Mouse (Mus musculus) erythroblast, adult 5-6 weeks (primary cell): ENCODE data around the gene Zp1. TPM values are rescaled to one million over a fixed set of nuclear protein-coding genes. Genes with fewer than 3 reads are reported as not detected.

Experiments used
- ATAC-seq: replicated peaks from 2 replicates; pipeline ENCODE4 v1.8.0; 2016; ENCODE audit warnings: moderate number of reproducible peaks, mild to moderate bottlenecking, moderate TSS enrichment, inconsistent platforms; ENCODE audit not compliant: poor library complexity, low FRiP score, severe bottlenecking
- total RNA-seq, 2 experiments: library from RNA; stranded (forward) in 1 of 2; stranded (reverse) in 1 of 2; fragments of 150-400 nt in 1 of 2; fragments of 200-764, 138-1000 nt in 1 of 2; gene quantifications; 2 replicates each; pipeline versions ENCODE4 v1.2.3 to v1.2.4; 2015 to 2017; ENCODE audit warnings: low replicate concordance in 2 of 2

Zp1 gene
- total RNA-seq (2015; ENCODE audit: low replicate concordance) (not detected in 2 replicates), total RNA-seq (2017; ENCODE audit: low replicate concordance) (not detected in 2 replicates)

- ATAC-seq: no peak
Measured at GRCm38 (mm10) chr19:10920532-10920931, at the start of gene Zp1. TSS of gene Zp1 (minus strand) at chr19:10920632.

- no peak for ATAC-seq
Measured at GRCm38 (mm10) chr19:10968578-10968977, 48.1 kb upstream of the Zp1 start.

- ATAC-seq: no peak
Measured at GRCm38 (mm10) chr19:10965721-10966120, 45.3 kb upstream of the Zp1 start.

- ATAC-seq: no peak
Measured at GRCm38 (mm10) chr19:10959978-10960346, 39.5 kb upstream of the Zp1 start.

GRCm38 (mm10) chr19:10959085-10959977 is 38.9 kb upstream of the Zp1 start:
- ATAC-seq: peak; percentile 74; the same call in 1 of the 2 replicates

GRCm38 (mm10) chr19:10952021-10952939 is 31.8 kb upstream of the Zp1 start:
- no peak for ATAC-seq

GRCm38 (mm10) chr19:10949558-10949957 is 29.1 kb upstream of the Zp1 start:
- no peak for ATAC-seq

GRCm38 (mm10) chr19:10949112-10949511 is 28.7 kb upstream of the Zp1 start, which contains the start of gene Ccdc86:
TSS of gene Ccdc86 (minus strand) at chr19:10949266.
- ATAC-seq: peak; percentile 98

GRCm38 (mm10) chr19:10948416-10948815 is 28.0 kb upstream of the Zp1 start:
- ATAC-seq: peak; percentile 14

GRCm38 (mm10) chr19:10947219-10947618 is 26.8 kb upstream of the Zp1 start:
- no peak for ATAC-seq

- no peak for ATAC-seq
Measured at GRCm38 (mm10) chr19:10946506-10946905, 26.1 kb upstream of the Zp1 start.

GRCm38 (mm10) chr19:10943955-10944354 is 23.5 kb upstream of the Zp1 start:
- no peak for ATAC-seq

- ATAC-seq: no peak
Measured at GRCm38 (mm10) chr19:10940801-10941457, 20.5 kb upstream of the Zp1 start.

- ATAC-seq: peak; percentile 74
Measured at GRCm38 (mm10) chr19:10940097-10940800, 19.8 kb upstream of the Zp1 start.

GRCm38 (mm10) chr19:10938771-10939170 is 18.3 kb upstream of the Zp1 start:
- no peak for ATAC-seq

- ATAC-seq: no peak
Measured at GRCm38 (mm10) chr19:10937110-10937563, 16.7 kb upstream of the Zp1 start, which contains the start of gene Ptgdr2. TSS of gene Ptgdr2 (plus strand) at chr19:10937160.

GRCm38 (mm10) chr19:10936077-10936476 is 15.6 kb upstream of the Zp1 start:
- ATAC-seq: 0 out of 2 replicates have a peak, but pooled peaks have one; percentile 36

GRCm38 (mm10) chr19:10935029-10935428 is 14.6 kb upstream of the Zp1 start:
- ATAC-seq: no peak

GRCm38 (mm10) chr19:10930641-10931040 is 10.2 kb upstream of the Zp1 start:
- ATAC-seq: no peak
